Mouse (Mus musculus) myocyte (in vitro differentiated cells): Measurements from ENCODE around the gene Rrad. TPM values are rescaled to one million over a fixed set of nuclear protein-coding genes. Genes with fewer than 3 reads are reported as not detected.

Experiments used
- H3K27me3 ChIP-seq: one replicate; pipeline ENCODE4 v1.6.1; 2011; ENCODE audit not compliant: control insufficient read depth, insufficient read depth, insufficient read length
- H3K36me3 ChIP-seq: one replicate; pipeline ENCODE4 v1.6.1; 2011; ENCODE audit not compliant: control insufficient read depth, insufficient read depth
- H3K4me2 ChIP-seq: one replicate; pipeline ENCODE4 v1.6.1; 2011; ENCODE audit warnings: low read depth, control low read depth
- H3K4me3 ChIP-seq: one replicate; pipeline ENCODE4 v1.5.1; 2011; ENCODE audit warnings: mild to moderate bottlenecking, control low read depth, moderate library complexity
- H3K79me2 ChIP-seq: one replicate; pipeline ENCODE4 v1.6.1; 2011; ENCODE audit not compliant: control insufficient read depth, insufficient read depth
- H3ac ChIP-seq: one replicate; pipeline ENCODE4 v1.6.1; 2011; ENCODE audit not compliant: control insufficient read depth, insufficient read length
- CEBPB ChIP-seq: IDR thresholded peaks from 2 replicates; pipeline ENCODE4 v1.6.1; 2011; ENCODE audit warnings: mild to moderate bottlenecking, moderate library complexity; ENCODE audit not compliant: poor library complexity, insufficient read depth, severe bottlenecking
- E2F4 ChIP-seq: IDR thresholded peaks from one replicate; pipeline ENCODE4 v1.6.1; 2011; ENCODE audit warnings: mild to moderate bottlenecking, control low read depth, moderate library complexity; ENCODE audit not compliant: insufficient read depth
- MAX ChIP-seq: IDR thresholded peaks from one replicate; pipeline ENCODE4 v1.6.1; 2011; ENCODE audit warnings: low read depth, mild to moderate bottlenecking, control low read depth
- MYOD1 ChIP-seq, 3 experiments: IDR thresholded peaks; one replicate each; pipeline ENCODE4 v1.6.1; 2011; ENCODE audit warnings: control low read depth in 2 of 3, low read depth in 2 of 3, mild to moderate bottlenecking in 2 of 3, moderate library complexity in 1 of 3; ENCODE audit not compliant: insufficient read length in 2 of 3, control insufficient read depth in 1 of 3
- MYOG ChIP-seq, 3 experiments: IDR thresholded peaks; one replicate each; pipeline ENCODE4 v1.6.1; 2011; ENCODE audit warnings: control low read depth in 2 of 3, low read depth in 2 of 3, mild to moderate bottlenecking in 2 of 3; ENCODE audit not compliant: insufficient read length in 2 of 3, control insufficient read depth in 1 of 3, insufficient read depth in 1 of 3
- POLR2A ChIP-seq: IDR thresholded peaks from one replicate; pipeline ENCODE4 v1.6.1; 2011; ENCODE audit warnings: low read depth, mild to moderate bottlenecking, control low read depth, moderate library complexity; ENCODE audit not compliant: insufficient read length
- POLR2AphosphoS2 ChIP-seq: IDR thresholded peaks from one replicate; pipeline ENCODE4 v1.6.1; 2011; ENCODE audit warnings: low read depth, control low read depth; ENCODE audit not compliant: insufficient read length
- REST ChIP-seq: IDR thresholded peaks from one replicate; pipeline ENCODE4 v1.6.1; 2011; ENCODE audit warnings: mild to moderate bottlenecking, control low read depth, moderate library complexity; ENCODE audit not compliant: insufficient read depth, insufficient read length
- SRF ChIP-seq: IDR thresholded peaks from one replicate; pipeline ENCODE4 v1.6.1; 2011; ENCODE audit warnings: low read depth; ENCODE audit not compliant: control insufficient read depth, insufficient read length
- TCF12 ChIP-seq: IDR thresholded peaks from one replicate; pipeline ENCODE4 v1.6.1; 2011; ENCODE audit warnings: mild to moderate bottlenecking, control low read depth; ENCODE audit not compliant: poor library complexity, insufficient read depth, severe bottlenecking
- TCF3 ChIP-seq: IDR thresholded peaks from one replicate; pipeline ENCODE4 v1.6.1; 2011; ENCODE audit warnings: low read depth, control low read depth; ENCODE audit not compliant: insufficient read length
- USF1 ChIP-seq: IDR thresholded peaks from one replicate; pipeline ENCODE4 v1.6.1; 2011; ENCODE audit warnings: low read depth, mild to moderate bottlenecking, control low read depth, moderate library complexity
- polyA plus RNA-seq: library from polyadenylated mRNA; unstranded; fragments of >200 nt; fragmentation: generic; extraction: Trizol; gene quantifications from one replicate; pipeline ENCODE4 v1.2.1, GENCODE M21; 2012; ENCODE audit warnings: missing spikeins

Gene Rrad
- polyA plus RNA-seq, 1 experiment = 17.9 TPM

GRCm38 (mm10) chr8:104629306-104630110 lies 1.6 kb downstream of the Rrad start:
- H3K27me3 ChIP-seq = no peaks in the 10 kb centered on the region
- TF ChIP-seq E2F4 = no peak
- TF ChIP-seq TCF3 = no peak
- TF ChIP-seq POLR2AphosphoS2 = no peak
- no peak for TF ChIP-seq CEBPB
- no peak for TF ChIP-seq MYOG (IDR thresholded peaks at IDR 0.05; ENCODE audit: control insufficient read depth in 1 of 3, insufficient read depth in 1 of 3, insufficient read length in 2 of 3, low read depth in 2 of 3)
- TF ChIP-seq TCF12 = no peak
- no peaks in the 10 kb centered on the region for H3K79me2 ChIP-seq
- H3K4me3 ChIP-seq = no peak overlapping the region
- no peak overlapping the region for H3ac ChIP-seq
- no peaks in the 10 kb centered on the region for H3K36me3 ChIP-seq
- H3K4me2 ChIP-seq = peak overlapping the region; percentile 79

- Histone ChIP-seq H3ac (no peak overlapping the region), H3K79me2 (no peaks in the 10 kb centered on the region), H3K36me3 (no peaks in the 10 kb centered on the region), H3K27me3 (no peaks in the 10 kb centered on the region), H3K4me2 (no peak overlapping the region), H3K4me3 (no peak overlapping the region)
- TF ChIP-seq TCF12 (no peak), POLR2A (no peak), REST (no peak), E2F4 (no peak), SRF (no peak), USF1 (no peak), POLR2AphosphoS2 (no peak), MYOG (IDR thresholded peaks at IDR 0.05; ENCODE audit: control insufficient read depth in 1 of 3, insufficient read depth in 1 of 3, insufficient read length in 2 of 3, low read depth in 2 of 3) (no peak)
These were observed 2.7 kb downstream of the Rrad start for GRCm38 (mm10) chr8:104628402-104628801.

GRCm38 (mm10) chr8:104627065-104627740 lies 3.9 kb downstream of the Rrad start:
- TF ChIP-seq MYOG (IDR thresholded peaks at IDR 0.05; ENCODE audit: control insufficient read depth in 1 of 3, insufficient read depth in 1 of 3, insufficient read length in 2 of 3, low read depth in 2 of 3) (no peak), MAX (no peak), SRF (no peak), REST (no peak), TCF3 (no peak), MYOD1 (IDR thresholded peaks at IDR 0.05; ENCODE audit: control insufficient read depth in 1 of 3, insufficient read length in 2 of 3, low read depth in 2 of 3) (no peak), CEBPB (no peak), POLR2AphosphoS2 (no peak), POLR2A (no peak), USF1 (no peak), TCF12 (no peak), E2F4 (no peak)
- Histone ChIP-seq H3K79me2 (no peaks in the 10 kb centered on the region), H3K4me3 (no peak overlapping the region), H3ac (no peak overlapping the region), H3K36me3 (no peaks in the 10 kb centered on the region), H3K4me2 (no peak overlapping the region), H3K27me3 (no peaks in the 10 kb centered on the region)

GRCm38 (mm10) chr8:104624161-104624560 lies 7.0 kb downstream of the Rrad start, which contains the start of gene Cdh16:
Gene Cdh16, minus strand, starts transcription at chr8:104624396.
- H3K36me3 ChIP-seq = no peaks in the 10 kb centered on the region
- TF ChIP-seq TCF12 (no peak), REST (no peak), TCF3 (no peak), MYOG (IDR thresholded peaks at IDR 0.05; ENCODE audit: control insufficient read depth in 1 of 3, insufficient read depth in 1 of 3, insufficient read length in 2 of 3, low read depth in 2 of 3) (no peak), POLR2AphosphoS2 (no peak), E2F4 (no peak), USF1 (no peak), MAX (no peak)
- H3ac ChIP-seq = no peak within 1 kb of the TSS
- peaks cover 5% of the 10 kb centered on the region for H3K27me3 ChIP-seq
- H3K79me2 ChIP-seq = no peaks in the 10 kb centered on the region
- no peak within 1 kb of the TSS for H3K4me3 ChIP-seq
- H3K4me2 ChIP-seq = no peak within 1 kb of the TSS

GRCm38 (mm10) chr8:104620765-104621164 lies 10.4 kb downstream of the Rrad start:
- Histone ChIP-seq H3K4me3 (no peak overlapping the region), H3K4me2 (no peak overlapping the region), H3ac (no peak overlapping the region), H3K27me3 (peaks cover 21% of the 10 kb centered on the region), H3K79me2 (no peaks in the 10 kb centered on the region), H3K36me3 (no peaks in the 10 kb centered on the region)
- no peak for TF ChIP-seq POLR2A
- TF ChIP-seq POLR2AphosphoS2 = no peak
- no peak for TF ChIP-seq E2F4
- no peak for TF ChIP-seq REST
- TF ChIP-seq TCF12 = no peak
- no peak for TF ChIP-seq USF1
- no peak for TF ChIP-seq MYOD1 (IDR thresholded peaks at IDR 0.05; ENCODE audit: control insufficient read depth in 1 of 3, insufficient read length in 2 of 3, low read depth in 2 of 3)
- no peak for TF ChIP-seq SRF
- no peak for TF ChIP-seq MYOG (IDR thresholded peaks at IDR 0.05; ENCODE audit: control insufficient read depth in 1 of 3, insufficient read depth in 1 of 3, insufficient read length in 2 of 3, low read depth in 2 of 3)
